Mouse (Mus musculus): ENCODE results near the gene Snrpa. TPM values are rescaled to one million over a fixed set of nuclear protein-coding genes. Genes with fewer than 3 reads are reported as not detected.

Snrpa gene
- polyA plus RNA-seq, 1 experiment = 128 TPM

DNA sequence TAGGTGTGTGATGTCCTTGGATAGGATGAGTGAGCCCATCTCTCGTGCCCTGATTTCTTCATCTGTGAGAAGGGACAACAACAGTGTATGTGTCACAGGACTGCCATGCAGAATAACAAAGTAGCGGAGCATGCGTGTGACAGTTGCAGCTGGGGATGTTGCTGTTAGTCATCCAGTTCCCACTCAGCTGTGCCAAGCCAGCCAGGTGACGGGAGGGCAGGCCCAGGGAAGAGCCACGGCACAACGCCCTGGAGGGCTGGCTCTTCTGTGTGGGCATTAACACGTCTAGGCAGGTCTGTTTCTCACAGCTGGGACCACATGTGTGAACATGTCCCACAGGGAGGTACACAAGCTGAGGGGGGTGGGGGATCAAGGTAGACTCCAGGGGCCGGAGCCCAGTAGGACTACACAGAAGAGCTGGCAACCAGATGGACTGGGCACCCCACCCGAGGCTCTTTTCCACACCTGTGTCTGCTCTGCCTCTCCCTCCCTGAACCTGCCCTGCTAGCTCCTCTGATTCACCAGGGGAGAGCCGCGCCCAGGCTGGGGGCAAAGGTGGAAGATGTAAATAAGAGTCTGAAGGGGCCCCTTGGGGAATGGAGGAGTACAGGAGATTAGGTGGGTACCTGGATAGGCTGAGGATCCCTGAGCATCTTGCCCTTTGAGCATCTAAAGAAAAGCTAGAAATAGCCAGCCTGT is 29.0 kb upstream of the Snrpa start:
- H3K27me3 ChIP-seq (ENCODE audit: control insufficient read depth, insufficient read depth, low read length) = no peaks in the 10 kb centered on the region
- no peak for TF ChIP-seq POLR2A (IDR thresholded peaks at IDR 0.05; ENCODE audit: control insufficient read depth, low read depth, low read length)
- no peak for TF ChIP-seq CTCF (IDR thresholded peaks at IDR 0.05; ENCODE audit: control insufficient read depth, insufficient read depth, insufficient replicate concordance, low read depth, low read length)
- no peak overlapping the region for H3K4me3 ChIP-seq (ENCODE audit: control insufficient read depth, low read depth, low read length)
- H3K27ac ChIP-seq (ENCODE audit: control insufficient read depth, insufficient read depth, low read depth, low read length) = no peak overlapping the region
- no peaks in the 10 kb centered on the region for H3K36me3 ChIP-seq (ENCODE audit: control insufficient read depth, insufficient read depth, low read length)
- H3K4me1 ChIP-seq (ENCODE audit: control insufficient read depth, insufficient read depth, low read length) = peaks cover 16% of the 10 kb centered on the region

DNA sequence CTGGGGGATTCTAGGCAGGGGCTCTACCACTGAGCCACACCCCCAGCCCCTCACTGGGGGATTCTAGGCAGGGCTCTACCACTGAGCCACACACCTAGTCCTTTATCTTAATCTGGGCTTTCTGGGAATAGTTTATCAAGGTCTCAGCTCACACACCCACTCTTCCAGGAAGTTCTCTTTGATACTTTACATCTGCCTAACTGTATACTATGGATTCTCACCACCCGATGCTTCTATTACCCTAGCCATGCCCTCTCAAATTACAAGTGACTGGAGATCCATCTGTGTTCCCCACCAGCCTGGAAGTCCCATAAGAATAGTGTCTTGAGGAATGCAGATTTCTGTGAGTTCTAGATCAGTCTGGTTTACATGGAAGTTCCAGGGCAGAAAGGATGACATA is 26.5 kb upstream of the Snrpa start:
- Histone ChIP-seq H3K4me1 (ENCODE audit: control insufficient read depth, insufficient read depth, low read length) (peaks cover 9% of the 10 kb centered on the region), H3K27ac (ENCODE audit: control insufficient read depth, insufficient read depth, low read depth, low read length) (no peak overlapping the region), H3K36me3 (ENCODE audit: control insufficient read depth, insufficient read depth, low read length) (no peaks in the 10 kb centered on the region; the same call in 1 of the 2 replicates), H3K27me3 (ENCODE audit: control insufficient read depth, insufficient read depth, low read length) (no peaks in the 10 kb centered on the region), H3K4me3 (ENCODE audit: control insufficient read depth, low read depth, low read length) (no peak overlapping the region)
- TF ChIP-seq POLR2A (IDR thresholded peaks at IDR 0.05; ENCODE audit: control insufficient read depth, low read depth, low read length) (no peak), CTCF (IDR thresholded peaks at IDR 0.05; ENCODE audit: control insufficient read depth, insufficient read depth, insufficient replicate concordance, low read depth, low read length) (no peak)

DNA sequence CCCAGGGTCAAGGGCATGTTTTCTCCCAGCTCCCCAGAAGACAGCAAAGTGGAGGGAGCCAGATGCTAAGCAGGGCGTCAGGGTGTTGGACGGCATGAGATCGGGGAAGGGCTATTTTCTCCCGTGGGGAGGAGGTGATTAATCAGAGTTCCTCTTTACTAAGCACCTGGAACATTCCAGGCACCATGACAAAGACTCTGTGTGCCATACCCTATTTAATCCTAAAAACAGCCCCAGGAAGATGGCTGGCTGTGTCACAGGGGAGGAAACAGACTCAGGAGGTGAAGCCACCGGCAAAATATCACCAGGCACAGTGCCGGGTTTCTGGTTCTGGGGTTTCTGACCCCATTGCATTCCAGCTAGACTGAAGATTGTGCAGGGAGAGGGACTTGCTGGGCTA is 25.9 kb upstream of the Snrpa start:
- Histone ChIP-seq H3K4me3 (ENCODE audit: control insufficient read depth, low read depth, low read length) (no peak overlapping the region), H3K27ac (ENCODE audit: control insufficient read depth, insufficient read depth, low read depth, low read length) (no peak overlapping the region), H3K27me3 (ENCODE audit: control insufficient read depth, insufficient read depth, low read length) (no peaks in the 10 kb centered on the region), H3K36me3 (ENCODE audit: control insufficient read depth, insufficient read depth, low read length) (no peaks in the 10 kb centered on the region; the same call in 1 of the 2 replicates), H3K4me1 (ENCODE audit: control insufficient read depth, insufficient read depth, low read length) (peaks cover 3% of the 10 kb centered on the region)
- TF ChIP-seq POLR2A (IDR thresholded peaks at IDR 0.05; ENCODE audit: control insufficient read depth, low read depth, low read length) (no peak), CTCF (IDR thresholded peaks at IDR 0.05; ENCODE audit: control insufficient read depth, insufficient read depth, insufficient replicate concordance, low read depth, low read length) (no peak)

DNA sequence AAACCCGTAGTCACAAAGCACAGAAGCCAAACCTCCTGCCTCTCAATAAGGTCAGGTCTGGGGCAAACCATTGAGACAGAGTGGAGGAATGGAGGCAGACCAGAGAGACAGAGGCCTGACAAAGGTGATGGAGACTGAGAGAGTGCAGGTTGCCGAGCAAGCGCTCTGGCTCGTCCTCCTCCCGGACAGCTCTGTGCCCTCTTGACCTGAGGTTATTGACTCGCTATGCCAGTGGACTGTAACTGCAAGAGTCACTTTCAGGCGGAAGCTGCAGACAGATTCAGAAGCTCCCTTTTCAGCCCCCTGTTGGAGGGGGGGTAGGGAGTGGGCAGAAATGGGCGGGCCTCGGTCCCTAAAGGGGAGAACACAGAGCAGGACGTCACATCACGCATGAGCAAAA is 23.9 kb upstream of the Snrpa start:
- H3K36me3 ChIP-seq (ENCODE audit: control insufficient read depth, insufficient read depth, low read length) = peaks cover 1% of the 10 kb centered on the region; the same call in 1 of the 2 replicates

DNA sequence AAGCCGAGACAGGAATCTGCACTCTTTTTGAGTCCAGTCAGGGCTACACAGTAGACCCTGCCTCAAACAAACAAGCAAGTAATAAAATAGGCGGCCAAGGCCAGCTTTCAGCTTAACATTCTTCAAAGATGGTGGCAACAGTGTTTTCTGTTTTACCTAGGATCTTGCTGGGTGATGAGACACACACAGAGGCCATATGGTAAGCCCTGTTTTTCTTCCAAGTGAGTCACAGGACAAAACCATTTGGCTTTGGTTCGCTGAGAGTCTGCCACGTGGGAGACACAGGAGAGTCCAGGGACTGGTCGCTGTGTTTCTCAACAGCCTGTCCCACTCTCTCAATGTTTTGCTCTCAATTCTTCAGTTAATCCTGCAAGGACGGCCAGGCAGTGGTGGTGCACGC is 22.5 kb upstream of the Snrpa start:
- H3K36me3 ChIP-seq (ENCODE audit: control insufficient read depth, insufficient read depth, low read length) = peaks cover 5% of the 10 kb centered on the region
- no peak overlapping the region for H3K27ac ChIP-seq (ENCODE audit: control insufficient read depth, insufficient read depth, low read depth, low read length)
- no peaks in the 10 kb centered on the region for H3K4me1 ChIP-seq (ENCODE audit: control insufficient read depth, insufficient read depth, low read length)
- no peak for TF ChIP-seq POLR2A (IDR thresholded peaks at IDR 0.05; ENCODE audit: control insufficient read depth, low read depth, low read length)
- no peak for TF ChIP-seq CTCF (IDR thresholded peaks at IDR 0.05; ENCODE audit: control insufficient read depth, insufficient read depth, insufficient replicate concordance, low read depth, low read length)
- H3K4me3 ChIP-seq (ENCODE audit: control insufficient read depth, low read depth, low read length) = no peak overlapping the region
- no peaks in the 10 kb centered on the region for H3K27me3 ChIP-seq (ENCODE audit: control insufficient read depth, insufficient read depth, low read length)

More for the DNA sequence above, 23.9 kb upstream of the Snrpa start:
- Histone ChIP-seq H3K4me1 (ENCODE audit: control insufficient read depth, insufficient read depth, low read length) (no peaks in the 10 kb centered on the region), H3K27me3 (ENCODE audit: control insufficient read depth, insufficient read depth, low read length) (no peaks in the 10 kb centered on the region), H3K27ac (ENCODE audit: control insufficient read depth, insufficient read depth, low read depth, low read length) (no peak overlapping the region), H3K4me3 (ENCODE audit: control insufficient read depth, low read depth, low read length) (no peak overlapping the region)
- no peak for TF ChIP-seq CTCF (IDR thresholded peaks at IDR 0.05; ENCODE audit: control insufficient read depth, insufficient read depth, insufficient replicate concordance, low read depth, low read length)
- no peak for TF ChIP-seq POLR2A (IDR thresholded peaks at IDR 0.05; ENCODE audit: control insufficient read depth, low read depth, low read length)

DNA sequence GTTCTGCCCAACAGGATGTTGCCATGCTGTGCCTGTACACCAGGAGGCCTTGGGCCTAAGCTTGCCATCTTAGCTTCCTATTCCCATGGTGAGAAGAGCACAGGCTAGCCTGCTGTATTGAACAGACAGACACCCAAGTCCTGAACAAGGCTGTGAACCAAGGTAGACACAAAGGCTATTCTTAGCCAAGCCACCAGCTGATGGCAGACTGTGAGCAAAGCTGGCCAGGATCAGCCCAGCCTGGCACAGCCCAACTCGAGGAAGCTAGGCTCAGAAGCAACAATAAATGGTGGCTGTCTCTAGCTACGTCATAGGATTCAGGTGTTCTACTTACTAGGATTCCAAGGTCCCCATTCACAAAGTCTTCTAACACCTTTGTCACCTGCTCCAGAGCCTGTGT is 16.6 kb upstream of the Snrpa start:
- Histone ChIP-seq H3K27me3 (ENCODE audit: control insufficient read depth, insufficient read depth, low read length) (no peaks in the 10 kb centered on the region), H3K27ac (ENCODE audit: control insufficient read depth, insufficient read depth, low read depth, low read length) (no peak overlapping the region), H3K4me3 (ENCODE audit: control insufficient read depth, low read depth, low read length) (no peak overlapping the region), H3K4me1 (ENCODE audit: control insufficient read depth, insufficient read depth, low read length) (no peaks in the 10 kb centered on the region), H3K36me3 (ENCODE audit: control insufficient read depth, insufficient read depth, low read length) (peaks cover 5% of the 10 kb centered on the region)
- no peak for TF ChIP-seq CTCF (IDR thresholded peaks at IDR 0.05; ENCODE audit: control insufficient read depth, insufficient read depth, insufficient replicate concordance, low read depth, low read length)
- TF ChIP-seq POLR2A (IDR thresholded peaks at IDR 0.05; ENCODE audit: control insufficient read depth, low read depth, low read length) = no peak

DNA sequence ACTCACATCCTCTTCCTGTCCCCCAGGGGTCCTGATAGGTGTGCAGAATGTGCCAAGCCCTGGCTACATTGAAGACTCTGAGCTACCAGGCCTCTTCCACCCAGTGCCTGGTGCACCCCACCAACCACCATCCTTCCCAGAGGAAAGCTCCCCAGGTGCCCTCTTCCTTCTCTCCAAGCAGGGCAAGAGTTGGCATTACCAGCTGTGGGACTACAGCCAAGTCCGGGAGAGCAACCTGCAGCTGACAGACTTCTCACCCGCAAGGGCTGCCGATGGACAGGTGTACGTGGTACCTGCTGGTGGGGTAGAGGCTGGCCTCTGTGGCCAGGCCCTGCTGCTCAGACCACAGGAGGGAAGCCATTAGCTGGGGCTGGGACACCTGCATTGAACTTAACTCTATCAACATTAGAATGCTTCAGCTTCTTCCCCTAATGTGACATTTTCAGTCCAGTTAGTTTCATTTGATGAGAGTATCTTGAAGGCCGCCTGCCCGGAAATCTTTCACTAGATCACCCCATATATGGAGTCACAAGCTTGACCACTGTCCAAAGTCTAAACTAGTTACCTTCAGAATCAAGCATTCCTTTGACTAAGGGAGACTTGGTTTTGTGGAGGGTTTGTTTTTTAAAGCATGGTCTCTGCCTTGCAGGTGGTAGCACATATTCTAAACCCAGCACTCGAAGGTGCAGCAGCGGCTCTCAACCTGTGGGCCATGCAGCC is 7.8 kb upstream of the Snrpa start:
- Histone ChIP-seq H3K36me3 (ENCODE audit: control insufficient read depth, insufficient read depth, low read length) (no peaks in the 10 kb centered on the region), H3K4me3 (ENCODE audit: control insufficient read depth, low read depth, low read length) (no peak overlapping the region), H3K27me3 (ENCODE audit: control insufficient read depth, insufficient read depth, low read length) (no peaks in the 10 kb centered on the region), H3K4me1 (ENCODE audit: control insufficient read depth, insufficient read depth, low read length) (no peaks in the 10 kb centered on the region; the same call in 1 of the 2 replicates), H3K27ac (ENCODE audit: control insufficient read depth, insufficient read depth, low read depth, low read length) (no peak overlapping the region)
- no peak for TF ChIP-seq POLR2A (IDR thresholded peaks at IDR 0.05; ENCODE audit: control insufficient read depth, low read depth, low read length)
